Mouse (Mus musculus) mature B cell (primary cell): Measurements from ENCODE around the gene Dpy19l1.

Experiments
- in situ Hi-C: fragments of 300-500 bp; cut with MboI; formaldehyde crosslinking; loops from 2 replicates; pipeline ENCODE4 v1.14.3; 2019

The Dpy19l1 gene

GRCm38 (mm10) chr9:24470166-24470565 lies 32.8 kb downstream of the Dpy19l1 start:
- in situ Hi-C loops: no loop called here

- in situ Hi-C loops: no loop called here
Observed at GRCm38 (mm10) chr9:24467186-24467585, 35.8 kb downstream of the Dpy19l1 start.

- in situ Hi-C loops: no loop called here
Observed at GRCm38 (mm10) chr9:24466649-24467048, 36.3 kb downstream of the Dpy19l1 start.

GRCm38 (mm10) chr9:24461379-24461961 lies 41.5 kb downstream of the Dpy19l1 start:
- in situ Hi-C loops: no loop called here

GRCm38 (mm10) chr9:24453833-24454232 lies 49.1 kb downstream of the Dpy19l1 start:
- in situ Hi-C loops: no loop called here

- in situ Hi-C loops: no loop called here
Observed at GRCm38 (mm10) chr9:24450976-24451375, 52.0 kb downstream of the Dpy19l1 start.

- in situ Hi-C loops: no loop called here
Observed at GRCm38 (mm10) chr9:24450524-24450923, 52.4 kb downstream of the Dpy19l1 start.

GRCm38 (mm10) chr9:24434901-24435300 lies 68.0 kb downstream of the Dpy19l1 start:
- in situ Hi-C loops: no loop called here

GRCm38 (mm10) chr9:24429721-24430120 lies 73.2 kb downstream of the Dpy19l1 start:
- in situ Hi-C loops: no loop called here

GRCm38 (mm10) chr9:24425679-24426078 lies 77.3 kb downstream of the Dpy19l1 start:
- in situ Hi-C loops: no loop called here

- in situ Hi-C loops: no loop called here
Observed at GRCm38 (mm10) chr9:24423241-24423640, 79.7 kb downstream of the Dpy19l1 start.

- in situ Hi-C loops: no loop called here
Observed at GRCm38 (mm10) chr9:24421888-24422287, 81.1 kb downstream of the Dpy19l1 start.

- in situ Hi-C loops: no loop called here
Observed at GRCm38 (mm10) chr9:24421221-24421620, 81.7 kb downstream of the Dpy19l1 start.

- in situ Hi-C loops: no loop called here
Observed at GRCm38 (mm10) chr9:24420144-24420543, 82.8 kb downstream of the Dpy19l1 start.

- in situ Hi-C loops: no loop called here
Observed at GRCm38 (mm10) chr9:24418281-24418680, 84.7 kb downstream of the Dpy19l1 start.

GRCm38 (mm10) chr9:24411483-24411882 lies 91.5 kb downstream of the Dpy19l1 start:
- in situ Hi-C loops: no loop called here

GRCm38 (mm10) chr9:24410439-24410838 lies 92.5 kb downstream of the Dpy19l1 start:
- in situ Hi-C loops: no loop called here

- in situ Hi-C loops: no loop called here
Observed at GRCm38 (mm10) chr9:24407992-24408391, 94.9 kb downstream of the Dpy19l1 start.

- in situ Hi-C loops: no loop called here
Observed at GRCm38 (mm10) chr9:24394146-24394545, 108.8 kb downstream of the Dpy19l1 start.

GRCm38 (mm10) chr9:24390807-24391370 lies 112.1 kb downstream of the Dpy19l1 start:
- in situ Hi-C loops: no loop called here

- in situ Hi-C loops: no loop called here
Observed at GRCm38 (mm10) chr9:24387230-24387629, 115.7 kb downstream of the Dpy19l1 start.

- in situ Hi-C loops: no loop called here
Observed at GRCm38 (mm10) chr9:24379321-24379720, 123.6 kb downstream of the Dpy19l1 start.

- in situ Hi-C loops: no loop called here
Observed at GRCm38 (mm10) chr9:24378848-24379247, 124.1 kb downstream of the Dpy19l1 start.
